Mouse (Mus musculus): Measurements from ENCODE around the gene Icam1.

- no peak for TF ChIP-seq CTCF (IDR thresholded peaks at IDR 0.05; ENCODE audit: borderline replicate concordance, insufficient read depth, low read depth, low read length)
- TF ChIP-seq POLR2A (IDR thresholded peaks at IDR 0.05; ENCODE audit: borderline replicate concordance, insufficient read depth, low read length) = no peak
These were observed 18.7 kb upstream of the Icam1 start for GRCm38 (mm10) chr9:20997065-20997464.

All from cerebellum, adult 2 months (tissue).